Mouse (Mus musculus) right cerebral cortex, adult 2 months (tissue): ENCODE results near the gene Ngrn.

Experiments
- DNase-seq, 2 experiments: peaks; one replicate each; pipeline ENCODE4 v3.0.0; 2021 to 2022; ENCODE audit warnings: low spot score in 2 of 2

Gene Ngrn

GRCm38 (mm10) chr7:80307766-80308165, 46.8 kb downstream of the Ngrn start:
- DNase-seq = no peak

- no peak for DNase-seq
Observed at GRCm38 (mm10) chr7:80310771-80311170, 49.8 kb downstream of the Ngrn start.
